Mouse (Mus musculus) limb, embryonic 10.5 days (tissue): Measurements from ENCODE around the gene Ercc2. TPM values are rescaled to one million over a fixed set of nuclear protein-coding genes. Genes with fewer than 3 reads are reported as not detected.

Source experiments
- DNase-seq: peaks from one replicate; pipeline ENCODE4 v3.0.0-alpha.2; 2017; ENCODE audit warnings: low spot score
- H3K27ac ChIP-seq: fragments of 300-500 bp; sonication (generic); 2 replicates; pipeline ENCODE4 v1.5.1; 2016; ENCODE audit warnings: mild to moderate bottlenecking
- H3K27me3 ChIP-seq: fragments of 300-500 bp; sonication (generic); 2 replicates; pipeline ENCODE4 v1.6.1; 2016; ENCODE audit warnings: low read depth, mild to moderate bottlenecking; ENCODE audit not compliant: poor library complexity, severe bottlenecking
- H3K36me3 ChIP-seq: fragments of 300-500 bp; sonication (generic); 2 replicates; pipeline ENCODE4 v1.6.1; 2016; ENCODE audit warnings: mild to moderate bottlenecking, moderate library complexity
- H3K4me1 ChIP-seq: fragments of 300-500 bp; sonication (generic); 2 replicates; pipeline ENCODE4 v1.6.1; 2016
- H3K4me3 ChIP-seq: fragments of 300-500 bp; sonication (generic); 2 replicates; pipeline ENCODE4 v1.5.1; 2016; ENCODE audit warnings: mild to moderate bottlenecking, moderate library complexity
- H3K9me3 ChIP-seq: fragments of 300-500 bp; sonication (generic); replicated peaks from 2 replicates; pipeline ENCODE4 v1.6.1; 2016; ENCODE audit warnings: mild to moderate bottlenecking
- WGBS: fragments of 180-500 bp; shearing (Covaris S2); methylation state at CpG from one replicate; pipeline ENCODE4 v1.1.7; 2016; 5-methylcytosine and 5-hydroxymethylcytosine counted together
- polyA plus RNA-seq: library from polyadenylated mRNA; unstranded; fragments of >200 nt; fragmentation: Nextera tagmentation; extraction: Ambion mirVana; gene quantifications from 2 replicates; pipeline ENCODE4 v1.2.1, GENCODE M21; 2016

The Ercc2 gene
- polyA plus RNA-seq, 1 experiment from 2014 or later: 25.6 TPM

GRCm38 (mm10) chr7:19349188-19349915 is 32.5 kb upstream of the Ercc2 start:
- Histone ChIP-seq H3K9me3 (no peaks in the 10 kb centered on the region), H3K27me3 (no peaks in the 10 kb centered on the region), H3K4me3 (no peak overlapping the region), H3K36me3 (peaks cover 71% of the 10 kb centered on the region), H3K4me1 (peaks cover 15% of the 10 kb centered on the region), H3K27ac (no peak overlapping the region)
- DNase-seq: no peak
- 88% methylated on average over 13 of the region's 13 CpGs for WGBS

GRCm38 (mm10) chr7:19350221-19350620 is 31.6 kb upstream of the Ercc2 start:
- Histone ChIP-seq H3K27ac (no peak overlapping the region), H3K4me1 (peaks cover 10% of the 10 kb centered on the region), H3K27me3 (no peaks in the 10 kb centered on the region), H3K4me3 (no peak overlapping the region), H3K9me3 (no peaks in the 10 kb centered on the region), H3K36me3 (peaks cover 80% of the 10 kb centered on the region)
- 95% methylated on average over 8 of the region's 8 CpGs for WGBS
- DNase-seq: no peak

GRCm38 (mm10) chr7:19354991-19355390 is 26.8 kb upstream of the Ercc2 start:
- H3K4me1 ChIP-seq: peaks cover 13% of the 10 kb centered on the region
- H3K36me3 ChIP-seq: peaks cover 80% of the 10 kb centered on the region
- 92% methylated on average over 5 of the region's 5 CpGs for WGBS
- no peak overlapping the region for H3K4me3 ChIP-seq
- H3K9me3 ChIP-seq: no peaks in the 10 kb centered on the region
- H3K27ac ChIP-seq: no peak overlapping the region
- DNase-seq: no peak
- no peaks in the 10 kb centered on the region for H3K27me3 ChIP-seq

DNA sequence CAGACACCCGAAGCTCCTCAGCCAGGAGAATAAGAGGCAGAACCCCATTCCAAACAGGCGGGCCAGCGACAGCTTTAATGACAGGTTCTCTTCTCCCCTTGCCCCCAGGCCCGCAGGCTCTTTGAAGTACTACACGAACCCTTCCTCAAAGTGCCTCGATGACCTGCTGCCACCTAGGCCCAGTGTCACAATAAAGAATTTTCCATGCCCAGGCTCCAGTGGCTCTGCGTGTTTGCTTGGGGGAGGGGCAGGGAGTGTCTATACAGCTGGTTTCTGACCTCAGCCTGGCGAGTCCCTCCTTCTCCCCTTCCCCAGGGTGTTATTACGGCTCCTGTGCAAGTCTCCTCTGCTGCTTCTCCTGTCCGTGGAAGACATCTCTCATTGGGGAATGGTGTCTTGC is 25.5 kb upstream of the Ercc2 start:
- peaks cover 68% of the 10 kb centered on the region for H3K36me3 ChIP-seq
- no peak for DNase-seq
- H3K27ac ChIP-seq: no peak overlapping the region
- no peak overlapping the region for H3K4me3 ChIP-seq
- peaks cover 26% of the 10 kb centered on the region for H3K4me1 ChIP-seq
- no peaks in the 10 kb centered on the region for H3K9me3 ChIP-seq
- H3K27me3 ChIP-seq: no peaks in the 10 kb centered on the region
- 75% methylated on average over 10 of the region's 10 CpGs for WGBS

DNA sequence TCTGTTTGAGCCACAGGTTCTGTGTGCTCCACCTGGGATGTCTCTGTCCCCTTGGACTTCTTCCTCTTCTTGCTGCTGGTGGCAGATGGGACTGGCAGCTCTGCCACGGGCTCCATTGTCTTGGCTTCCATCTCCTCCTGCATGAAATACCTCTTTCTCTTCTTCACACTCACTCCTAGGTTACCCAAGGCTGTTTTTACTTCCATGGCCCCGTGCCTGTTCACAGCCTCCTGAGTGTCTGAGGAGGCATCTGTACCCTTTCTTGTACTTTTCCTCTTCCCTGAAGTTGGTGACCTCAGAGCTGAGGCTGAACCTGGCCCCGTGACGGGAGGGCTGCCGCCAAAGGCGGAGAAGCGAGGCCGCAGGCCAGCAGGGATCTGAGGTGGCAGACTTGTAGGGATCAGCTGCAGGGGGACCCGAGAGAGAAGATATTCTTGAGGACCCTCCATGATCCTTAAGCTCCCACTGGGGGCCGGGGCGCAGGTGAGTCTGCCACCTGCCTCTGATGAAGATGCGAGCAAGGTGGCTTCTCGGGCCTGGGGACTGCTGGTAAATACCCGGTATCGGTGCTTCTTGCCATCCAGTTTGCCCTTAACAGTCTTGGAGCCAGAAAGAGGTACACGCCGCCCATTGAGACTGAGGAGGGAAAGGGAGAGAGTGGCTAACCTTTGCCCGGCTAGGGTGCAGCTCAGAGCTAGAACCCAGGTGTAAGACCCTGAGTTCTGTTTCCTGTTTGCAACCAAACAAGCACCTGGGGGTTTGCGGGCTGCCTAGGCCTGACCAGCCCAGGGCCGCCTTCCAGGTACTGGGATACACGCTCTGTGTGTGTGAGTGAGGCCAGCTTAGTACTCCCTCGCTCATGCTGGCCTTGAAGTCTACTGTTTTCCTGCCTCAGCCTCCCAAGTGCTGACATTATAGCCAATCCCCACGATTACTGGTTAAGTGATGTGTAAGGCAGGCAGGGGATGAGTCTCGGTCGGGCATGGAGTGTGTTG is 24.1 kb upstream of the Ercc2 start:
- Histone ChIP-seq H3K9me3 (no peaks in the 10 kb centered on the region), H3K4me3 (peak overlapping the region; percentile 87), H3K27ac (no peak overlapping the region), H3K4me1 (peaks cover 37% of the 10 kb centered on the region), H3K36me3 (peaks cover 55% of the 10 kb centered on the region), H3K27me3 (peaks cover 7% of the 10 kb centered on the region)
- 95% methylated on average over 25 of the region's 25 CpGs for WGBS
- DNase-seq: no peak

DNA sequence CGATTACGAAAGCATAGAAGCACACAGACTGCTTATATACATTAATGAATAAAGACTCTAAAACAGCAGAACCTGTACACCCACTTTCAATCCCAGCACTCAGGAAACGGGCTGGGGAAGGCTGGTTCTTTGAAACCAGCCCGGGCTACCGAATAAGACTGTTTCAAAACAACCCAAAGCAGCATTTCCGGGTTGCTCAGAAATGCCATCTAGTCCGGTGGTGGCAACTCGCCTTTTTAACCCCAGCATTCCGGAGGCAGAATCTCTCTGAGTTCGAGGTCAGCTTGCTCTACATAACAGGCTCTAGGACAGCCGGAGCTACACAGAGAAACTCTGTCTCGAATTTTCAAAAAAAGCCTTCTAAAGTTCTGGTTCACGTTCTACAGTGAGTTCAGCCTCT is 23.2 kb upstream of the Ercc2 start:
- no peaks in the 10 kb centered on the region for H3K9me3 ChIP-seq
- peak overlapping the region; percentile 87 for H3K4me3 ChIP-seq
- peak overlapping the region; percentile 90 for H3K27ac ChIP-seq
- peaks cover 37% of the 10 kb centered on the region for H3K4me1 ChIP-seq
- H3K36me3 ChIP-seq: peaks cover 45% of the 10 kb centered on the region
- no peak for DNase-seq
- WGBS: 23% methylated on average over 13 of the region's 13 CpGs
- peaks cover 17% of the 10 kb centered on the region for H3K27me3 ChIP-seq

- H3K36me3 ChIP-seq: peaks cover 37% of the 10 kb centered on the region
- H3K4me1 ChIP-seq: peaks cover 37% of the 10 kb centered on the region
- H3K27ac ChIP-seq: peak within 1 kb of the TSS; percentile 90
- DNase-seq: peak; percentile 89
- peaks cover 25% of the 10 kb centered on the region for H3K27me3 ChIP-seq
- no peaks in the 10 kb centered on the region for H3K9me3 ChIP-seq
- WGBS: under 1% methylated on average over 31 of the region's 31 CpGs
- peak within 1 kb of the TSS; percentile 87 for H3K4me3 ChIP-seq
Observed at GRCm38 (mm10) chr7:19359299-19359891, 22.4 kb upstream of the Ercc2 start, which contains the start of the genes Cd3eap and Ppp1r13l. Gene Cd3eap (minus strand): TSS chr7:19359483. Gene Ppp1r13l (plus strand): TSS chr7:19359749.

- peak; percentile 80 for DNase-seq
- Histone ChIP-seq H3K9me3 (no peaks in the 10 kb centered on the region), H3K36me3 (peaks cover 31% of the 10 kb centered on the region), H3K4me3 (peak overlapping the region; percentile 87), H3K27me3 (peaks cover 26% of the 10 kb centered on the region), H3K4me1 (peaks cover 37% of the 10 kb centered on the region), H3K27ac (peak overlapping the region; percentile 90)
- under 1% methylated on average over 45 of the region's 45 CpGs for WGBS
Observed at GRCm38 (mm10) chr7:19359892-19360641, 21.7 kb upstream of the Ercc2 start.

DNA sequence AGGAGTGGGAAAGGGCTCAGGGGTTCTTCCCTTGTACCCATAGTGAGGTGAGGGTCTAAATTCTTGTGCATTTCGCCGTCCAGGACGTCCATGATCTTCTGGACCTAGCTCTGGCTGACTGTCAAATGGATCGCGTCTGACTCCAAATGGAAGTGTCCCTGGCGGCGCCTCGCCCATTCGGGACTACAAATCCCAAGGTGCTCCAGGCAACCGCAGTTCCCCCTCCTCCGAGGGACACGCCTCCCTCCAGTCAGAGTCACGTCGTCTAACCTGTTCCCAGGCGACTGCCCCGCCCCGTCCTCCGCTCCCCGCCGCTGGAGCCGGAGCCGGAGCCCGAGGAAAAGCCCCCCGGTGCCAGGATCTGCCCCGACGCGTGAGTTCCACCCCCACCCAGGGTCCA is 20.9 kb upstream of the Ercc2 start:
- Histone ChIP-seq H3K27ac (peak overlapping the region; percentile 43), H3K4me1 (peaks cover 37% of the 10 kb centered on the region), H3K9me3 (no peaks in the 10 kb centered on the region), H3K36me3 (peaks cover 24% of the 10 kb centered on the region), H3K4me3 (peak overlapping the region; percentile 87), H3K27me3 (peaks cover 26% of the 10 kb centered on the region)
- WGBS: under 1% methylated on average over 27 of the region's 27 CpGs
- peak; percentile 87 for DNase-seq

DNA sequence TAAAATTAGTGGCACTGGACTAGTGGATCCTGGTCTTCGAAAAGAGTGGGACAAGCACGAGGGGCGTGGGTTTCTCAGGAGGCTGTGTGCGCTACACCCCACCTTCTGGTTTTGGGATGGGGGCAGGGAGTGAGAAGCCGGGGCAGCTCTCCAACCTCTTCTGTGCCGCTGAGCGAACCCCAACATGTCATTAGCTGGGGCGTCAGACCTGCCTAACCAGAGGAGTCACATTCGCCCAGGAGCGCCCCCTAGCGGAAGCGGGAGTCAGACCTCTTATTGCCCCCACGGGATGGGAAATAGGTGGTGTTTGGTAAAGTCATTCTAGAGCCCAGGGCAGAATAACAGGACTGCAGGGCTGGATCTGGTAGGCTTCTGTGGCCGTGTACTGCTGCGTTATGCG is 20.1 kb upstream of the Ercc2 start:
- H3K4me1 ChIP-seq: peaks cover 37% of the 10 kb centered on the region
- H3K9me3 ChIP-seq: no peaks in the 10 kb centered on the region
- peak overlapping the region; percentile 87 for H3K4me3 ChIP-seq
- H3K27ac ChIP-seq: no peak overlapping the region
- 13% methylated on average over 16 of the region's 16 CpGs for WGBS
- peak; percentile 81 for DNase-seq
- peaks cover 26% of the 10 kb centered on the region for H3K27me3 ChIP-seq
- H3K36me3 ChIP-seq: peaks cover 16% of the 10 kb centered on the region

DNA sequence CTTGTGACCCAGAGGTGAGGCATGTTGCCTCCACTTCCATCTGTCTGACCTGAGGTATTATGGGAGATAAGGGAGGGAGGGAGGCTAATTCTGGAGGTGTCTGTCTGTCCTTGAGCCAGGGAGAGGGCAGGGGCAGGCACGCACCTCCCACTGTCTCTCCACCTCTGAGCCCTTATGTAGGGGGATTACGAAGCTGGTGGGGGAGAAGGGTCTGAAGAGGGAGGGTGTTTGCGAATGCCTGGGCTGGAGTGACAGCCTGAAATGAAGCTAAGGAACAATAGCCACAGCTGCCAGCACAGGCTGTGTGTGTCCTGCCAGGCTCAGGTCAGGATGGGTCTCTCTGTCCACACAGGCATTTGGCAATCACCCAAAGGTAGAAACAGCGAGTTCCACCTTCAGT is 19.5 kb upstream of the Ercc2 start:
- Histone ChIP-seq H3K27ac (no peak overlapping the region), H3K4me1 (peaks cover 37% of the 10 kb centered on the region), H3K36me3 (peaks cover 11% of the 10 kb centered on the region), H3K4me3 (peak overlapping the region; percentile 18), H3K9me3 (no peaks in the 10 kb centered on the region), H3K27me3 (peaks cover 26% of the 10 kb centered on the region)
- no peak for DNase-seq
- WGBS: 56% methylated on average over 4 of the region's 4 CpGs

GRCm38 (mm10) chr7:19363881-19364280 is 17.9 kb upstream of the Ercc2 start:
- DNase-seq: peak; percentile 76
- Histone ChIP-seq H3K4me3 (0 out of 2 replicates have a peak overlapping the region, but pooled peaks have one; percentile 7), H3K27ac (no peak overlapping the region; the same call in 1 of the 2 replicates), H3K9me3 (no peaks in the 10 kb centered on the region), H3K36me3 (no peaks in the 10 kb centered on the region), H3K4me1 (peaks cover 32% of the 10 kb centered on the region), H3K27me3 (peaks cover 35% of the 10 kb centered on the region)
- WGBS: 2% methylated on average over 18 of the region's 18 CpGs
